Mouse (Mus musculus): ENCODE data around the gene Arhgef38.

DNA sequence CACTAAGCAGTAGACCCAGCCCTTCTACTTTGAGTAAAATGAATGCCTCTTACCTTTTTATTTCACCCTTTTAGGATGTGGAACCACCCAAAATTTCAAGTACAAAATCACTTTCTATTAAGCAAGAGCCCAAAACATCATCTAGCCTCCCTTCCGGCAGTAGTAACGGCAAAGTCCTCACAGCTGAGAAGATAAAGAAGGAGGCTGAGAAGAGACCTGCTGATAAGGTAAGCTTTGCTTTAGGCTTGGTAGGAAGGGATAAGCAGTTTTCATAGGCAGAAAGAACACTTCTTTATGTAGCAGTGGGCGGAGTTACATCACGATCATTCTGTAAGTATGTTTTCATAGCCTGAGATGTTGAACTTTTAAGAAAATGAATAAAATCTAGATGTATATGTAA is 136.4 kb downstream of the Arhgef38 start:
- no peak for TF ChIP-seq CTCF (IDR thresholded peaks at IDR 0.05; ENCODE audit: low read depth, low read length)
- no peak for TF ChIP-seq GATA1 (IDR thresholded peaks at IDR 0.05; ENCODE audit: borderline replicate concordance, low read length)

All from G1E (cell line).